Mouse (Mus musculus): ENCODE results near the gene Chd1.

GRCm38 (mm10) chr17:15698956-15699355 is 5.8 kb upstream of the Chd1 start:
- no peak for TF ChIP-seq POLR2A (IDR thresholded peaks at IDR 0.05; ENCODE audit: extremely low read depth, insufficient read depth, low read length)
- TF ChIP-seq CTCF (IDR thresholded peaks at IDR 0.05; ENCODE audit: low read depth, low read length) = no peak

Data from liver, adult 2 months (tissue).